Mouse (Mus musculus): ENCODE data around the gene 1700030K09Rik. TPM values are rescaled to one million over a fixed set of nuclear protein-coding genes. Genes with fewer than 3 reads are reported as not detected.

The 1700030K09Rik gene
- polyA plus RNA-seq, 1 experiment from 2014 or later: 15.4 TPM

DNA sequence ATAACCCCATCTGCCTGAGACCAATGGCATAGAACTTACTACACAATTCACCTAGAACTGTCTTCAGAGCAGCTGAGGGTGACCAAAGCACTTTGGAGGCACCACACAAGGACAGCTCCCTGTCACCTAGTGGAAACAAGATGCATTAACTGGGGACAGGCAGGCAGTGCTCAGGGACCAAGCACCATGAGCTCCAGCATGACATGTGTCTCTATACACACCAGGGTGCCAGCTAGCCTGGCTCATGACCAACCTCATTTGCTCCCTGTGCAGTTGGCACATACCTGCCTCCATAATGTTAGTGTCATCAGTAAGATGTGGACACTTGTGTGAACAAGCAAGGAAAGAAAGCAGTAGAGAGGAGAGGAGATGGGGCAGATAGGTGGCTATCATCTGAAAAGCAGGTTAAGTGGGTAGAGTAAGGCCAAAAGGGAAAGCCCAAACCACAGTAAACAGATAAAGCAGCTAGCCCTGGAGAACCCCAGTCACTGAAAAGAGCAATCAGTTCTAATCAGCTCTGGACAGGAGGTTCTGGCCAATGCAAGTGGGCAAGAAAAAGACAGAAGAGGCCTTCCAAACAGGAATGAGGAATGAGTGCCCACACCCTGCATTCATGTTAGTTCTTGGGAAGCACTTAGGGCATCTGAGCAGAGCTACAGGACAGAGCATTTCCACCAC lies 61.1 kb downstream of the 1700030K09Rik start:
- H3K4me3 ChIP-seq (ENCODE audit: low read depth, low read length): no peak overlapping the region
- H3K27ac ChIP-seq (ENCODE audit: low read depth, low read length): no peak overlapping the region
- no peaks in the 10 kb centered on the region for H3K4me1 ChIP-seq (replicated peaks; ENCODE audit: control insufficient read depth, insufficient read depth, low read length)
- H3K36me3 ChIP-seq (ENCODE audit: control insufficient read depth, insufficient read depth, low read length): no peaks in the 10 kb centered on the region
- ATAC-seq (replicated peaks; ENCODE audit: low FRiP score): no peak
- H3K9me3 ChIP-seq (ENCODE audit: control insufficient read depth, low read length): no peaks in the 10 kb centered on the region
- H3K4me2 ChIP-seq (ENCODE audit: low read depth, low read length, severe bottlenecking): no peak overlapping the region
- DNase-seq (ENCODE audit: low spot score): no peak
- no peaks in the 10 kb centered on the region for H3K27me3 ChIP-seq (ENCODE audit: control insufficient read depth, insufficient read depth, low read length)
- H3K9ac ChIP-seq (ENCODE audit: low read length): no peak overlapping the region

DNA sequence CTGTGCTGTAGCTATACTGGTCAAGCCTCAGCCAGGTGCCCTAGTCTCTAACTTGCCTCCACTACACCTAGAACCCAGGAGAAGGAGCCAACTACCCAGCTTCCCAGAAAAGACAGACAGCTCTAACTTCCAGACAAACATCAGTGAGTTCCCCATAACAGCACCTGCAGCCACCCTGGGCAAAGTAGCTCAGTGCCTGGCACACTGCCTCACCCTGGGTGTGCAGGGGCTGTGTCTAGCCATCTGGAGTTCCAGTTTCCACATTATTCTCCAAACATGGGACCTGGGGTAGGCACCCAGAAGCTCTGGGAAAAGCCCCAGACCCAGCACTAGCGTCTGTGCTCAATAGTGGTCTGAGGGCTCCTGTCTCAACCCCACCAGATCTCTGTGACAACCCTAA lies 63.8 kb downstream of the 1700030K09Rik start:
- 89% methylated on average over 1 of the region's 1 CpGs for WGBS
- no peaks in the 10 kb centered on the region for H3K27me3 ChIP-seq (ENCODE audit: control insufficient read depth, insufficient read depth, low read length)
- no peaks in the 10 kb centered on the region for H3K4me1 ChIP-seq (replicated peaks; ENCODE audit: control insufficient read depth, insufficient read depth, low read length)
- no peaks in the 10 kb centered on the region for H3K9me3 ChIP-seq (ENCODE audit: control insufficient read depth, low read length)
- no peak overlapping the region for H3K4me3 ChIP-seq (ENCODE audit: low read depth, low read length)
- H3K4me2 ChIP-seq (ENCODE audit: low read depth, low read length, severe bottlenecking): no peak overlapping the region
- H3K9ac ChIP-seq (ENCODE audit: low read length): no peak overlapping the region
- no peaks in the 10 kb centered on the region for H3K36me3 ChIP-seq (ENCODE audit: control insufficient read depth, insufficient read depth, low read length)
- no peak overlapping the region for H3K27ac ChIP-seq (ENCODE audit: low read depth, low read length)
- DNase-seq (ENCODE audit: low spot score) (no peak), ATAC-seq (replicated peaks; ENCODE audit: low FRiP score) (no peak)

Small RNA genes lying within 50 kb of the gene (microRNA-seq; reads per million reads assigned to microRNA genes)
- 7.6 reads per million for gene Mir7068 (ENCODE audit: insufficient number of aligned reads)

Other genes with a start within 250 kb of the 1700030K09Rik start
- gene Cib3, start 231.0 kb upstream of the 1700030K09Rik start, polyA plus RNA-seq (2014; fragmentation: Nextera tagmentation; extraction: Ambion mirVana): 0.25 TPM in 1 of 2 replicates, not detected in the other
- not detected in 2 replicates for gene Gm11034, start 230.2 kb upstream of the 1700030K09Rik start, polyA plus RNA-seq (2014; fragmentation: Nextera tagmentation; extraction: Ambion mirVana)
- 74.2 and 76.0 TPM in 2 replicates for gene Fam32a, start 224.2 kb upstream of the 1700030K09Rik start, polyA plus RNA-seq (2014; fragmentation: Nextera tagmentation; extraction: Ambion mirVana)
- gene Ap1m1, start 203.9 kb upstream of the 1700030K09Rik start, polyA plus RNA-seq (2014; fragmentation: Nextera tagmentation; extraction: Ambion mirVana): 173 and 190 TPM in 2 replicates
- gene Gm10282, start 138.6 kb upstream of the 1700030K09Rik start, polyA plus RNA-seq (2014; fragmentation: Nextera tagmentation; extraction: Ambion mirVana): 45.4 and 48.2 TPM in 2 replicates
- gene Klf2, start 124.8 kb upstream of the 1700030K09Rik start, polyA plus RNA-seq (2014; fragmentation: Nextera tagmentation; extraction: Ambion mirVana): 4.7 and 5.4 TPM in 2 replicates
- 78.4 and 80.8 TPM in 2 replicates for gene Eps15l1, start 22.4 kb upstream of the 1700030K09Rik start, polyA plus RNA-seq (2014; fragmentation: Nextera tagmentation; extraction: Ambion mirVana)
- gene Calr3, start within 50 bp of the 1700030K09Rik start, polyA plus RNA-seq (2014; fragmentation: Nextera tagmentation; extraction: Ambion mirVana): 1.2 and 1.7 TPM in 2 replicates
- gene Cherp, start 31.3 kb downstream of the 1700030K09Rik start, polyA plus RNA-seq (2014; fragmentation: Nextera tagmentation; extraction: Ambion mirVana): 101 and 107 TPM in 2 replicates
- gene Slc35e1, start 48.7 kb downstream of the 1700030K09Rik start, polyA plus RNA-seq (2014; fragmentation: Nextera tagmentation; extraction: Ambion mirVana): 20.9 and 21.1 TPM in 2 replicates
- gene Med26, start 104.4 kb downstream of the 1700030K09Rik start, polyA plus RNA-seq (2014; fragmentation: Nextera tagmentation; extraction: Ambion mirVana): 18.1 and 19.2 TPM in 2 replicates
- 108 and 117 TPM in 2 replicates for gene Smim7, start 127.2 kb downstream of the 1700030K09Rik start, polyA plus RNA-seq (2014; fragmentation: Nextera tagmentation; extraction: Ambion mirVana)
- 8.9 and 9.7 TPM in 2 replicates for gene Tmem38a, start 128.2 kb downstream of the 1700030K09Rik start, polyA plus RNA-seq (2014; fragmentation: Nextera tagmentation; extraction: Ambion mirVana)
- 0.15 and 0.19 TPM in 2 replicates for gene Nwd1, start 202.8 kb downstream of the 1700030K09Rik start, polyA plus RNA-seq (2014; fragmentation: Nextera tagmentation; extraction: Ambion mirVana)

Data from forebrain, embryonic 11.5 days (tissue).